Mouse (Mus musculus) neural tube, embryonic 14.5 days (tissue): ENCODE results near the gene Nup160. TPM values are rescaled to one million over a fixed set of nuclear protein-coding genes. Genes with fewer than 3 reads are reported as not detected.

ENCODE experiments used
- ATAC-seq: fragments of 200-750 bp; cut with Nextera tagmentation; 2 replicates; pipeline ENCODE4 v1.8.0; 2017; ENCODE audit warnings: low read depth, mild to moderate bottlenecking, moderate TSS enrichment, moderate library complexity
- H3K27ac ChIP-seq: fragments of 300-500 bp; sonication (generic); 2 replicates; pipeline ENCODE4 v1.5.1; 2014; ENCODE audit warnings: low read depth, mild to moderate bottlenecking, control low read depth, low read length, moderate library complexity, mixed read lengths
- H3K27me3 ChIP-seq: fragments of 300-500 bp; sonication (generic); 2 replicates; pipeline ENCODE4 v1.6.1; 2014; ENCODE audit warnings: low read length; ENCODE audit not compliant: control insufficient read depth, insufficient read depth
- H3K36me3 ChIP-seq: fragments of 300-500 bp; sonication (generic); 2 replicates; pipeline ENCODE4 v1.6.1; 2014; ENCODE audit warnings: low read length, mixed read lengths; ENCODE audit not compliant: control insufficient read depth, insufficient read depth
- H3K4me1 ChIP-seq: fragments of 300-500 bp; sonication (generic); 2 replicates; pipeline ENCODE4 v1.6.1; 2014; ENCODE audit warnings: low read length; ENCODE audit not compliant: control insufficient read depth, insufficient read depth
- H3K4me2 ChIP-seq: fragments of 300-500 bp; sonication (generic); 2 replicates; pipeline ENCODE4 v1.6.1; 2014; ENCODE audit warnings: mild to moderate bottlenecking, low read depth, low read length, control low read depth
- H3K4me3 ChIP-seq: fragments of 300-500 bp; sonication (generic); 2 replicates; pipeline ENCODE4 v1.5.1; 2014; ENCODE audit warnings: low read depth, low read length, control low read depth, mixed read lengths
- H3K9ac ChIP-seq: fragments of 300-500 bp; sonication (generic); replicated peaks from 2 replicates; pipeline ENCODE4 v1.6.1; 2014; ENCODE audit warnings: low read depth, mild to moderate bottlenecking, control low read depth, low read length, mixed read lengths
- H3K9me3 ChIP-seq: fragments of 300-500 bp; sonication (generic); 2 replicates; pipeline ENCODE4 v1.6.1; 2016; ENCODE audit warnings: low read length; ENCODE audit not compliant: control insufficient read depth
- WGBS: fragments of 180-500 bp; shearing (Covaris S2); extraction: QIAGEN DNeasy Blood & Tissue Kit; methylation state at CpG from one replicate; pipeline ENCODE4 v1.1.7; 2014; 5-methylcytosine and 5-hydroxymethylcytosine counted together
- polyA plus RNA-seq: library from polyadenylated mRNA; unstranded; fragments of >200 nt; fragmentation: Nextera tagmentation; extraction: Ambion mirVana; gene quantifications from 2 replicates; pipeline ENCODE4 v1.2.1, GENCODE M21; 2014

Nup160 gene
- polyA plus RNA-seq, 1 experiment from 2014 or later: 29.2 TPM

- no peak for ATAC-seq
- H3K27ac ChIP-seq: no peak overlapping the region
- no peaks in the 10 kb centered on the region for H3K9me3 ChIP-seq
- H3K27me3 ChIP-seq: no peaks in the 10 kb centered on the region
- WGBS: 97% methylated on average over 3 of the region's 3 CpGs
- H3K4me3 ChIP-seq: no peak overlapping the region
- no peak overlapping the region for H3K9ac ChIP-seq
- H3K36me3 ChIP-seq: peaks cover 53% of the 10 kb centered on the region
- no peak overlapping the region for H3K4me2 ChIP-seq
- H3K4me1 ChIP-seq: no peaks in the 10 kb centered on the region
Observed at GRCm38 (mm10) chr2:90726818-90727217, 49.8 kb downstream of the Nup160 start.

GRCm38 (mm10) chr2:90735326-90735725, 58.3 kb downstream of the Nup160 start:
- WGBS: 94% methylated on average over 11 of the region's 11 CpGs
- no peak overlapping the region for H3K9ac ChIP-seq

GRCm38 (mm10) chr2:90738801-90739200, 61.8 kb downstream of the Nup160 start:
- WGBS: 92% methylated on average over 3 of the region's 3 CpGs
- Histone ChIP-seq H3K4me3 (no peak overlapping the region), H3K4me2 (no peak overlapping the region), H3K9me3 (no peaks in the 10 kb centered on the region), H3K4me1 (no peaks in the 10 kb centered on the region), H3K27me3 (no peaks in the 10 kb centered on the region), H3K9ac (no peak overlapping the region), H3K36me3 (peaks cover 27% of the 10 kb centered on the region), H3K27ac (no peak overlapping the region)
- ATAC-seq: no peak

More at GRCm38 (mm10) chr2:90735326-90735725, 58.3 kb downstream of the Nup160 start:
- Histone ChIP-seq H3K9me3 (no peaks in the 10 kb centered on the region), H3K4me1 (no peaks in the 10 kb centered on the region), H3K4me3 (no peak overlapping the region), H3K36me3 (peaks cover 57% of the 10 kb centered on the region), H3K27ac (no peak overlapping the region), H3K4me2 (no peak overlapping the region), H3K27me3 (no peaks in the 10 kb centered on the region)
- ATAC-seq: no peak

GRCm38 (mm10) chr2:90739327-90739726, 62.3 kb downstream of the Nup160 start:
- Histone ChIP-seq H3K36me3 (peaks cover 22% of the 10 kb centered on the region), H3K4me1 (peaks cover 3% of the 10 kb centered on the region), H3K4me3 (no peak overlapping the region), H3K4me2 (no peak overlapping the region), H3K9me3 (no peaks in the 10 kb centered on the region), H3K27me3 (no peaks in the 10 kb centered on the region), H3K9ac (no peak overlapping the region), H3K27ac (no peak overlapping the region)
- no peak for ATAC-seq
- 95% methylated on average over 3 of the region's 3 CpGs for whole genome bisulfite sequencing

GRCm38 (mm10) chr2:90739921-90740320, 62.9 kb downstream of the Nup160 start:
- H3K4me2 ChIP-seq: no peak overlapping the region
- no peak for ATAC-seq
- no peak overlapping the region for H3K27ac ChIP-seq
- peaks cover 6% of the 10 kb centered on the region for H3K4me1 ChIP-seq
- no peaks in the 10 kb centered on the region for H3K9me3 ChIP-seq
- H3K36me3 ChIP-seq: peaks cover 17% of the 10 kb centered on the region
- H3K27me3 ChIP-seq: no peaks in the 10 kb centered on the region
- no peak overlapping the region for H3K9ac ChIP-seq
- WGBS: 90% methylated on average over 5 of the region's 5 CpGs
- H3K4me3 ChIP-seq: no peak overlapping the region

GRCm38 (mm10) chr2:90744285-90745052, 67.5 kb downstream of the Nup160 start:
- ATAC-seq: peak; percentile 4; the same call in 1 of the 2 replicates
- no peaks in the 10 kb centered on the region for H3K27me3 ChIP-seq
- WGBS: 60% methylated on average over 12 of the region's 12 CpGs
- H3K4me2 ChIP-seq: peak overlapping the region; percentile 50
- H3K36me3 ChIP-seq: no peaks in the 10 kb centered on the region; the same call in 1 of the 2 replicates
- peaks cover 21% of the 10 kb centered on the region for H3K4me1 ChIP-seq
- H3K9ac ChIP-seq: peak overlapping the region; percentile 39; the same call in 1 of the 2 replicates
- no peaks in the 10 kb centered on the region for H3K9me3 ChIP-seq
- H3K4me3 ChIP-seq: peak overlapping the region; percentile 95
- H3K27ac ChIP-seq: peak overlapping the region; percentile 97

- WGBS: under 1% methylated on average over 44 of the region's 44 CpGs
- Histone ChIP-seq H3K4me2 (peak within 1 kb of the TSS; percentile 94), H3K9ac (peak within 1 kb of the TSS; percentile 95), H3K36me3 (no peaks in the 10 kb centered on the region; the same call in 1 of the 2 replicates), H3K4me1 (peaks cover 21% of the 10 kb centered on the region), H3K27me3 (no peaks in the 10 kb centered on the region), H3K4me3 (peak within 1 kb of the TSS; percentile 95), H3K9me3 (no peaks in the 10 kb centered on the region), H3K27ac (peak within 1 kb of the TSS; percentile 97)
- peak; percentile 99 for ATAC-seq
Observed at GRCm38 (mm10) chr2:90745053-90745678, 68.2 kb downstream of the Nup160 start, which contains the start of gene Fnbp4. TSS of gene Fnbp4 (plus strand) at chr2:90745370.

- H3K27ac ChIP-seq: peak overlapping the region; percentile 97
- H3K36me3 ChIP-seq: no peaks in the 10 kb centered on the region; the same call in 1 of the 2 replicates
- no peaks in the 10 kb centered on the region for H3K27me3 ChIP-seq
- no peaks in the 10 kb centered on the region for H3K9me3 ChIP-seq
- H3K9ac ChIP-seq: peak overlapping the region; percentile 95
- WGBS: under 1% methylated on average over 54 of the region's 54 CpGs
- peak; percentile 35 for ATAC-seq
- H3K4me1 ChIP-seq: peaks cover 21% of the 10 kb centered on the region
- H3K4me2 ChIP-seq: peak overlapping the region; percentile 94
- H3K4me3 ChIP-seq: peak overlapping the region; percentile 95
Observed at GRCm38 (mm10) chr2:90745740-90746537, 68.9 kb downstream of the Nup160 start.
